Mouse (Mus musculus): ENCODE data around the gene Ggact. TPM values are rescaled to one million over a fixed set of nuclear protein-coding genes. Genes with fewer than 3 reads are reported as not detected.

The Ggact gene
- polyA plus RNA-seq, 1 experiment from 2014 or later, result 4.8 TPM

GRCm38 (mm10) chr14:122880291-122880690, 33.3 kb downstream of the Ggact start:
- Histone ChIP-seq H3K36me3 (no peaks in the 10 kb centered on the region), H3K27me3 (peaks cover 6% of the 10 kb centered on the region), H3K9me3 (no peaks in the 10 kb centered on the region), H3K27ac (replicated peaks) (no peak overlapping the region), H3K4me3 (no peak overlapping the region), H3K4me1 (peaks cover 50% of the 10 kb centered on the region), H3K9ac (replicated peaks) (no peak overlapping the region), H3K4me2 (replicated peaks) (no peak overlapping the region)
- WGBS, result 61% methylated on average over 7 of the region's 7 CpGs
- ATAC-seq (replicated peaks), result no peak

- Histone ChIP-seq H3K9ac (replicated peaks) (no peak overlapping the region), H3K27me3 (peaks cover 17% of the 10 kb centered on the region), H3K9me3 (no peaks in the 10 kb centered on the region), H3K27ac (replicated peaks) (no peak overlapping the region), H3K4me1 (peaks cover 36% of the 10 kb centered on the region), H3K4me3 (no peak overlapping the region), H3K4me2 (replicated peaks) (no peak overlapping the region), H3K36me3 (no peaks in the 10 kb centered on the region)
- WGBS, result 93% methylated on average over 3 of the region's 3 CpGs
- ATAC-seq (replicated peaks), result no peak
These were observed 35.8 kb downstream of the Ggact start for GRCm38 (mm10) chr14:122877787-122878186.

GRCm38 (mm10) chr14:122876723-122877122, 36.8 kb downstream of the Ggact start:
- Histone ChIP-seq H3K9me3 (no peaks in the 10 kb centered on the region), H3K4me1 (peaks cover 36% of the 10 kb centered on the region), H3K4me3 (no peak overlapping the region), H3K27ac (replicated peaks) (no peak overlapping the region), H3K4me2 (replicated peaks) (no peak overlapping the region), H3K9ac (replicated peaks) (no peak overlapping the region; the same call in 1 of the 2 replicates), H3K27me3 (peaks cover 17% of the 10 kb centered on the region), H3K36me3 (no peaks in the 10 kb centered on the region)
- no peak for ATAC-seq (replicated peaks)
- 65% methylated on average over 7 of the region's 7 CpGs for WGBS

GRCm38 (mm10) chr14:122876163-122876562, 37.4 kb downstream of the Ggact start:
- Histone ChIP-seq H3K9me3 (no peaks in the 10 kb centered on the region), H3K4me3 (no peak overlapping the region), H3K36me3 (no peaks in the 10 kb centered on the region), H3K27me3 (peaks cover 17% of the 10 kb centered on the region), H3K4me1 (peaks cover 37% of the 10 kb centered on the region), H3K4me2 (replicated peaks) (no peak overlapping the region), H3K27ac (replicated peaks) (peak overlapping the region; percentile 71; the same call in 1 of the 2 replicates), H3K9ac (replicated peaks) (0 out of 2 replicates have a peak overlapping the region, but pooled peaks have one; percentile 6)
- 3% methylated on average over 6 of the region's 6 CpGs for WGBS
- peak; percentile 91 for ATAC-seq (replicated peaks)

GRCm38 (mm10) chr14:122875636-122876035, 37.9 kb downstream of the Ggact start:
- H3K9ac ChIP-seq (replicated peaks), result peak overlapping the region; percentile 6; the same call in 1 of the 2 replicates
- 40% methylated on average over 6 of the region's 6 CpGs for WGBS
- peak; percentile 27; the same call in 1 of the 2 replicates for ATAC-seq (replicated peaks)

GRCm38 (mm10) chr14:122875056-122875455, 38.5 kb downstream of the Ggact start:
- 34% methylated on average over 8 of the region's 8 CpGs for WGBS
- Histone ChIP-seq H3K4me3 (no peak overlapping the region), H3K27ac (replicated peaks) (peak overlapping the region; percentile 71), H3K9ac (replicated peaks) (no peak overlapping the region), H3K36me3 (no peaks in the 10 kb centered on the region), H3K9me3 (no peaks in the 10 kb centered on the region), H3K27me3 (peaks cover 26% of the 10 kb centered on the region), H3K4me2 (replicated peaks) (no peak overlapping the region), H3K4me1 (peaks cover 48% of the 10 kb centered on the region)
- ATAC-seq (replicated peaks), result no peak

More at GRCm38 (mm10) chr14:122875636-122876035, 37.9 kb downstream of the Ggact start:
- Histone ChIP-seq H3K27me3 (peaks cover 20% of the 10 kb centered on the region), H3K4me1 (peaks cover 42% of the 10 kb centered on the region), H3K9me3 (no peaks in the 10 kb centered on the region), H3K4me3 (no peak overlapping the region), H3K36me3 (no peaks in the 10 kb centered on the region), H3K4me2 (replicated peaks) (no peak overlapping the region), H3K27ac (replicated peaks) (peak overlapping the region; percentile 71)

- peaks cover 29% of the 10 kb centered on the region for H3K27me3 ChIP-seq
- H3K4me3 ChIP-seq, result no peak overlapping the region
- WGBS, result 66% methylated on average over 6 of the region's 6 CpGs
- peaks cover 59% of the 10 kb centered on the region for H3K4me1 ChIP-seq
- ATAC-seq (replicated peaks), result no peak
- no peaks in the 10 kb centered on the region for H3K9me3 ChIP-seq
- no peaks in the 10 kb centered on the region for H3K36me3 ChIP-seq
- H3K9ac ChIP-seq (replicated peaks), result no peak overlapping the region
- no peak overlapping the region for H3K4me2 ChIP-seq (replicated peaks)
- no peak overlapping the region for H3K27ac ChIP-seq (replicated peaks)
These were observed 40.9 kb downstream of the Ggact start for GRCm38 (mm10) chr14:122872612-122873011.

GRCm38 (mm10) chr14:122871841-122872580, 41.5 kb downstream of the Ggact start:
- Histone ChIP-seq H3K9me3 (no peaks in the 10 kb centered on the region), H3K4me1 (peaks cover 59% of the 10 kb centered on the region), H3K27me3 (peaks cover 29% of the 10 kb centered on the region), H3K36me3 (no peaks in the 10 kb centered on the region), H3K4me2 (replicated peaks) (0 out of 2 replicates have a peak overlapping the region, but pooled peaks have one; percentile 3), H3K4me3 (no peak overlapping the region), H3K27ac (replicated peaks) (no peak overlapping the region), H3K9ac (replicated peaks) (no peak overlapping the region)
- peak; percentile 78 for ATAC-seq (replicated peaks)
- WGBS, result 5% methylated on average over 4 of the region's 4 CpGs

GRCm38 (mm10) chr14:122869831-122870230, 43.7 kb downstream of the Ggact start:
- no peak for ATAC-seq (replicated peaks)
- H3K4me1 ChIP-seq, result peaks cover 48% of the 10 kb centered on the region

GRCm38 (mm10) chr14:122867531-122868285, 45.8 kb downstream of the Ggact start:
- Histone ChIP-seq H3K4me2 (replicated peaks) (no peak overlapping the region), H3K4me3 (no peak overlapping the region), H3K27me3 (peaks cover 14% of the 10 kb centered on the region), H3K9ac (replicated peaks) (no peak overlapping the region), H3K27ac (replicated peaks) (no peak overlapping the region), H3K36me3 (no peaks in the 10 kb centered on the region), H3K4me1 (peaks cover 40% of the 10 kb centered on the region), H3K9me3 (no peaks in the 10 kb centered on the region)
- ATAC-seq (replicated peaks), result no peak
- WGBS, result 52% methylated on average over 4 of the region's 4 CpGs

More at GRCm38 (mm10) chr14:122869831-122870230, 43.7 kb downstream of the Ggact start:
- Histone ChIP-seq H3K36me3 (no peaks in the 10 kb centered on the region), H3K9ac (replicated peaks) (no peak overlapping the region), H3K27ac (replicated peaks) (no peak overlapping the region), H3K27me3 (peaks cover 26% of the 10 kb centered on the region), H3K4me2 (replicated peaks) (no peak overlapping the region), H3K9me3 (no peaks in the 10 kb centered on the region), H3K4me3 (no peak overlapping the region)
- WGBS, result 76% methylated on average over 6 of the region's 6 CpGs

- Histone ChIP-seq H3K36me3 (no peaks in the 10 kb centered on the region), H3K9me3 (no peaks in the 10 kb centered on the region), H3K4me2 (replicated peaks) (no peak overlapping the region), H3K27me3 (peaks cover 11% of the 10 kb centered on the region), H3K4me3 (no peak overlapping the region), H3K9ac (replicated peaks) (no peak overlapping the region), H3K4me1 (peaks cover 26% of the 10 kb centered on the region), H3K27ac (replicated peaks) (no peak overlapping the region)
- WGBS, result 86% methylated on average over 4 of the region's 4 CpGs
- ATAC-seq (replicated peaks), result no peak
These were observed 48.0 kb downstream of the Ggact start for GRCm38 (mm10) chr14:122865462-122866129.

- no peaks in the 10 kb centered on the region for H3K27me3 ChIP-seq
- H3K4me1 ChIP-seq, result peaks cover 7% of the 10 kb centered on the region; the same call in 1 of the 2 replicates
- no peaks in the 10 kb centered on the region for H3K36me3 ChIP-seq
- H3K27ac ChIP-seq (replicated peaks), result no peak overlapping the region
- WGBS, result 7% methylated on average over 4 of the region's 4 CpGs
- no peak overlapping the region for H3K4me3 ChIP-seq
- H3K4me2 ChIP-seq (replicated peaks), result no peak overlapping the region
- H3K9me3 ChIP-seq, result no peaks in the 10 kb centered on the region
- H3K9ac ChIP-seq (replicated peaks), result no peak overlapping the region
- ATAC-seq (replicated peaks), result peak; percentile 48
These were observed 50.9 kb downstream of the Ggact start for GRCm38 (mm10) chr14:122862623-122863022.

Measured in forebrain, embryonic 15.5 days (tissue).